Mouse (Mus musculus) MEL (cell line): ENCODE measurements around the gene Adnp.

Experiments
- BHLHE40 ChIP-seq: IDR thresholded peaks from 2 replicates; pipeline ENCODE4 v1.6.1; 2012; ENCODE audit warnings: low read depth, mild to moderate bottlenecking, inconsistent platforms, low read length, improper control_type of control experiment, borderline replicate concordance
- CTCF ChIP-seq, 3 experiments: IDR thresholded peaks in 2 of 3; conservative IDR thresholded peaks in 1 of 3; 2 replicates each; pipeline ENCODE4 v1.5.1; 2011 to 2012; ENCODE audit warnings: low read length in 3 of 3, low read depth in 2 of 3, mild to moderate bottlenecking in 2 of 3, improper control_type of control experiment in 1 of 3, inconsistent platforms in 1 of 3, mixed read lengths in 1 of 3, moderate library complexity in 1 of 3; ENCODE audit not compliant: control insufficient read depth in 1 of 3, insufficient read depth in 1 of 3, poor library complexity in 1 of 3, severe bottlenecking in 1 of 3
- GATA1 ChIP-seq: IDR thresholded peaks from 2 replicates; pipeline ENCODE4 v1.6.1; 2011; ENCODE audit warnings: low read depth, low read length, improper control_type of control experiment
- POLR2A ChIP-seq, 2 experiments: IDR thresholded peaks; 2 replicates each; pipeline ENCODE4 v1.6.1; 2011 to 2012; ENCODE audit warnings: low read length in 2 of 2, mild to moderate bottlenecking in 2 of 2, control low read depth in 1 of 2, improper control_type of control experiment in 1 of 2, low read depth in 1 of 2, moderate library complexity in 1 of 2; ENCODE audit not compliant: control insufficient read depth in 1 of 2, insufficient read depth in 1 of 2, poor library complexity in 1 of 2
- SMC3 ChIP-seq: IDR thresholded peaks from 2 replicates; pipeline ENCODE4 v1.6.1; 2011; ENCODE audit warnings: low read depth, low read length, improper control_type of control experiment

- peak; percentile 65 to 80 (median 69) for TF ChIP-seq CTCF (IDR thresholded peaks at IDR 0.05 in 2 of 3, conservative IDR thresholded peaks at IDR 0.05 in 1 of 3; ENCODE audit: control insufficient read depth in 1 of 3, insufficient read depth in 1 of 3, low read depth in 2 of 3, low read length in 3 of 3, poor library complexity in 1 of 3, severe bottlenecking in 1 of 3)
- TF ChIP-seq GATA1 = no peak
- TF ChIP-seq POLR2A (IDR thresholded peaks at IDR 0.05; ENCODE audit: control insufficient read depth in 1 of 2, insufficient read depth in 1 of 2, low read depth in 1 of 2, low read length in 2 of 2, poor library complexity in 1 of 2) = peak in 1 of 2 experiments; percentile 55; a peak in 1 of 4 replicates
- 0 out of 2 replicates have a peak, but pooled peaks have one; percentile 33 for TF ChIP-seq BHLHE40
- TF ChIP-seq SMC3 = peak; percentile 30; the same call in 1 of the 2 replicates
These were observed 52.6 kb downstream of the Adnp start for GRCm38 (mm10) chr2:168154090-168154881.
